Mouse (Mus musculus) cerebellum, adult 2 months (tissue): Measurements from ENCODE around the gene Ccdc73. TPM values are rescaled to one million over a fixed set of nuclear protein-coding genes. Genes with fewer than 3 reads are reported as not detected.

Source experiments
- DNase-seq, 2 experiments: peaks; one replicate each; pipeline ENCODE4 v3.0.0; 2021
- H3K27ac ChIP-seq: fragments of 200-500 bp; 2 replicates; pipeline ENCODE4 v1.5.1; 2012; ENCODE audit warnings: low read length, control low read depth, inconsistent platforms; ENCODE audit not compliant: insufficient read depth
- H3K27me3 ChIP-seq: fragments of 200-500 bp; 2 replicates; pipeline ENCODE4 v1.6.1; 2012; ENCODE audit warnings: inconsistent platforms, mild to moderate bottlenecking, low read length, moderate library complexity; ENCODE audit not compliant: control insufficient read depth, insufficient read depth
- H3K4me1 ChIP-seq: fragments of 200-500 bp; 2 replicates; pipeline ENCODE4 v1.6.1; 2011; ENCODE audit warnings: low read length; ENCODE audit not compliant: control insufficient read depth, insufficient read depth
- H3K4me3 ChIP-seq: fragments of 200-500 bp; replicated peaks from 2 replicates; pipeline ENCODE3; 2011; ENCODE audit warnings: mild to moderate bottlenecking, low read depth, low read length, control low read depth; ENCODE audit not compliant: insufficient read depth
- CTCF ChIP-seq: fragments of 200-500 bp; IDR thresholded peaks from 2 replicates; pipeline ENCODE4 v1.5.1; 2011; ENCODE audit warnings: low read depth, mild to moderate bottlenecking, control low read depth, low read length, moderate library complexity, borderline replicate concordance; ENCODE audit not compliant: insufficient read depth
- POLR2A ChIP-seq: fragments of 200-500 bp; IDR thresholded peaks from 2 replicates; pipeline ENCODE4 v1.6.1; 2011; ENCODE audit warnings: low read length, control low read depth, borderline replicate concordance; ENCODE audit not compliant: insufficient read depth
- WGBS: fragments of 180-500 bp; shearing (Covaris S2); methylation state at CpG from one replicate; pipeline ENCODE4 v1.1.7; 2018; 5-methylcytosine and 5-hydroxymethylcytosine counted together
- polyA plus RNA-seq: library from polyadenylated mRNA; depleted of rRNA; stranded (reverse); fragments of >200 nt; gene quantifications from 2 replicates; pipeline ENCODE4 v1.2.3, GENCODE M21; 2012; rRNA removed

Ccdc73 gene
- polyA plus RNA-seq, 1 experiment: 5.5 TPM

DNA sequence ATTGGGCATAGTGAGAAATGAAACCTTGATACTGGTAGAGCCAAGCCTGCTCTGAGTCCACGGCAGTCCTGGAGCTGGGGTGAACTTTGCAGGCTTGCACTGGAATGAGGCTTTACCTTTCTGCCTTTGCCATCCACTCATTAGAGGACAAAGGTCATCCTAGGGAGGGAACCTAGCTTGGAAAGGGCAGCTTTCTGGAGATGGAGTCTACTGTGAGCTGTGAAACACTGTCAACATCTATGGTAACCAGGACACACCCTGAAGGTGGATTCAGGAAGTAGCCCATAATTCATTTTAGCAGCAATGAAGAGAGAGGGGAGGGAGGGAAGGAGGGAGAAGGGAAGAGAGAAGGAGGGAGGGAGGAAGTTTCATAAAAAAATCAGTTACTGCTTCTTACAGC is 187.9 kb downstream of the Ccdc73 start:
- H3K4me1 ChIP-seq: no peaks in the 10 kb centered on the region
- H3K4me3 ChIP-seq: no peak overlapping the region
- H3K27me3 ChIP-seq: no peaks in the 10 kb centered on the region; the same call in 1 of the 2 replicates
- WGBS: 83% methylated on average over 1 of the region's 1 CpGs
- no peak for TF ChIP-seq POLR2A
- H3K27ac ChIP-seq: no peak overlapping the region
- no peak for DNase-seq

DNA sequence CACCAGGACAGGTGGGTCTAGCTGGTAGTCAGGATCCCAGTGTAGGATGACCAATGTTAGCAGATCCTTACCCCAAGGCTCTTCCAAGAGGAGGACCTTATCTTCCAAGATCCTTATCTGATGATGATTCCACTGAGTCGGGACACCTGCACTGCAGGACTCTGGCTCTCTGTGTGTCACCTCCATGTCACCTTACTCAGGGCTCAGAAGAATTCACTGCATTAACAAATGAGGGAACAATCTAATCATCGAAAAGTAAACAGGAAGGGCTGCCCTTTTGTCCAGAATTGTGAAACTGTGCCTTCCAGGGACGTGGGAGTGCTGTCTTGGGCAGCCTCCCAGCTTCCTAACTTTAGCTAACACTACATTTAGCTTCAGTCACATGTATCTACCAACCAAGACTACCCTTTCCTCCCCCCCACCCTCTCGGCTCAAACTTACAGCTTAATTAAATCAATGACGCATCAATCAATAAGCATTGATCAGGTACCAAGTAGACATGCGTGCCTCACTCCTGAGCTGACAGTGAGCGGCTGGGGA is 191.0 kb downstream of the Ccdc73 start:
- 74% methylated on average over 7 of the region's 7 CpGs for WGBS
- TF ChIP-seq CTCF (no peak), POLR2A (no peak)
- Histone ChIP-seq H3K4me3 (no peak overlapping the region), H3K27me3 (no peaks in the 10 kb centered on the region), H3K4me1 (no peaks in the 10 kb centered on the region), H3K27ac (no peak overlapping the region)
- DNase-seq: no peak

DNA sequence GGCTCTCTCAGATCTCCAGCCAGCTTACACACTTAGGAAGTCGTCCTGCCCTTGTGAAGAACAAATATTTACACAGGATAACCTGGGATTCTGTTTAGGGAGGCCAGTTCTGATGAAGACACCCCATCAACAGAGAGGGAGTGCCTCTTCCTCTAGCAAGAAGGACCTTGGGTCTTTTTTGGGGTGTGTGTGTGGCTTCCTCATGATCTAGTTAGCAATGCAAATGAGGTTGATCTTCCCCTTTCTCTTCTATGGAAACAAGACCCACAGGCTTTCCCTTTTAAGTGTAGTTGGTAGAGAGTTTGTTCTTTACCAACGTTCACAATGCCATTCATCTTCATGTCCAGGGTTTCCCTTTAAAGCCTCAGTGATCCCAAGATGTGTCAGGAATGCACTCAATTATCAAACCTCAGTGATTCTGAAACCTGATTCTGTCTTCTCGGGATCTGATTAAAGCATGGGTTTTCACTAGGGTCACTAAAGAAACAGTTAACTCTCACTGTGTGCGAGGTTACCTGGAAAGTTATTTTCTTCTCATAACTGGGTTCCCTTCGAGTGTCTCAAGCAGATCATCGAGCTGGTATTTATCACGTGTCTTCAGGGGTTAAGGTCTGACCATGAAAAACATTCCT is 195.3 kb downstream of the Ccdc73 start:
- TF ChIP-seq POLR2A: no peak
- no peak for TF ChIP-seq CTCF
- DNase-seq: no peak
- WGBS: 54% methylated on average over 7 of the region's 7 CpGs
- Histone ChIP-seq H3K27ac (no peak overlapping the region), H3K4me1 (no peaks in the 10 kb centered on the region), H3K27me3 (no peaks in the 10 kb centered on the region), H3K4me3 (no peak overlapping the region)

Other genes starting within 250 kb of the Ccdc73 start
- 27.7 and 29.5 TPM in 2 replicates for gene Tcp11l1, start 155.6 kb upstream of the Ccdc73 start, polyA plus RNA-seq
- gene Pin1rt1, start 151.4 kb upstream of the Ccdc73 start, polyA plus RNA-seq: 0.08 TPM in 1 of 2 replicates, not detected in the other
- 2.3 and 3.6 TPM in 2 replicates for gene Depdc7, start 124.9 kb upstream of the Ccdc73 start, polyA plus RNA-seq
- gene Qser1, start 51.0 kb upstream of the Ccdc73 start, polyA plus RNA-seq: 7.9 and 8.3 TPM in 2 replicates
- gene Prrg4, start 17.9 kb upstream of the Ccdc73 start, polyA plus RNA-seq: 0.16 and 0.51 TPM in 2 replicates
- 92.4 and 94.0 TPM in 2 replicates for gene Eif3m, start 149.3 kb downstream of the Ccdc73 start, polyA plus RNA-seq
- gene Gm11060, start 224.2 kb downstream of the Ccdc73 start, polyA plus RNA-seq: not detected in 2 replicates